Mouse (Mus musculus) forebrain, embryonic 13.5 days (tissue): Measurements from ENCODE around the gene Asprv1. TPM values are rescaled to one million over a fixed set of nuclear protein-coding genes. Genes with fewer than 3 reads are reported as not detected.

Experiments
- ATAC-seq: fragments of 200-750 bp; cut with Nextera tagmentation; 2 replicates; pipeline ENCODE4 v1.8.0; 2017
- H3K27ac ChIP-seq: fragments of 300-500 bp; sonication (generic); 2 replicates; pipeline ENCODE4 v1.5.1; 2015; ENCODE audit warnings: inconsistent platforms, mild to moderate bottlenecking, moderate library complexity
- H3K27me3 ChIP-seq: fragments of 300-500 bp; sonication (generic); 2 replicates; pipeline ENCODE4 v1.6.1; 2015; ENCODE audit warnings: mild to moderate bottlenecking, inconsistent platforms
- H3K36me3 ChIP-seq: fragments of 300-500 bp; sonication (generic); 2 replicates; pipeline ENCODE4 v1.6.1; 2015; ENCODE audit warnings: mild to moderate bottlenecking, inconsistent platforms; ENCODE audit not compliant: poor library complexity, severe bottlenecking
- H3K4me1 ChIP-seq: fragments of 300-500 bp; sonication (generic); 2 replicates; pipeline ENCODE4 v1.6.1; 2015; ENCODE audit warnings: inconsistent platforms
- H3K4me2 ChIP-seq: fragments of 300-500 bp; sonication (generic); 2 replicates; pipeline ENCODE4 v1.6.1; 2015; ENCODE audit warnings: inconsistent platforms, mild to moderate bottlenecking, moderate library complexity
- H3K4me3 ChIP-seq: fragments of 300-500 bp; sonication (generic); 2 replicates; pipeline ENCODE4 v1.5.1; 2015; ENCODE audit warnings: mild to moderate bottlenecking, inconsistent platforms
- H3K9ac ChIP-seq: fragments of 300-500 bp; sonication (generic); 2 replicates; pipeline ENCODE4 v1.6.1; 2015; ENCODE audit warnings: mild to moderate bottlenecking, inconsistent platforms
- H3K9me3 ChIP-seq: fragments of 300-500 bp; sonication (generic); replicated peaks from 2 replicates; pipeline ENCODE4 v1.6.1; 2016; ENCODE audit warnings: inconsistent platforms
- WGBS: fragments of 180-500 bp; shearing (Covaris S2); methylation state at CpG from one replicate; pipeline ENCODE4 v1.1.7; 2015; 5-methylcytosine and 5-hydroxymethylcytosine counted together
- polyA plus RNA-seq: library from polyadenylated mRNA; unstranded; fragments of >200 nt; fragmentation: Nextera tagmentation; extraction: Ambion mirVana; gene quantifications from 2 replicates; pipeline ENCODE4 v1.2.1, GENCODE M21; 2015

Asprv1 gene
- polyA plus RNA-seq, 1 experiment from 2014 or later: 0.45 TPM

GRCm38 (mm10) chr6:86624074-86625030, 3.6 kb upstream of the Asprv1 start:
- H3K36me3 ChIP-seq: no peaks in the 10 kb centered on the region
- no peak overlapping the region for H3K9ac ChIP-seq
- no peaks in the 10 kb centered on the region for H3K27me3 ChIP-seq
- no peak overlapping the region for H3K4me3 ChIP-seq
- H3K27ac ChIP-seq: no peak overlapping the region
- H3K4me1 ChIP-seq: peaks cover 9% of the 10 kb centered on the region; the same call in 1 of the 2 replicates
- no peaks in the 10 kb centered on the region for H3K9me3 ChIP-seq
- no peak overlapping the region for H3K4me2 ChIP-seq
- ATAC-seq: no peak
- 60% methylated on average over 18 of the region's 18 CpGs for WGBS

GRCm38 (mm10) chr6:86630141-86630540, 2.2 kb downstream of the Asprv1 start:
- no peak overlapping the region for H3K4me2 ChIP-seq
- no peaks in the 10 kb centered on the region; the same call in 1 of the 2 replicates for H3K4me1 ChIP-seq
- no peak overlapping the region for H3K9ac ChIP-seq
- no peaks in the 10 kb centered on the region for H3K9me3 ChIP-seq
- H3K36me3 ChIP-seq: no peaks in the 10 kb centered on the region
- WGBS: 70% methylated on average over 3 of the region's 3 CpGs
- no peak for ATAC-seq
- no peak overlapping the region for H3K27ac ChIP-seq
- H3K27me3 ChIP-seq: no peaks in the 10 kb centered on the region
- H3K4me3 ChIP-seq: no peak overlapping the region

- WGBS: 70% methylated on average over 2 of the region's 2 CpGs
- Histone ChIP-seq H3K36me3 (no peaks in the 10 kb centered on the region), H3K27me3 (no peaks in the 10 kb centered on the region), H3K4me1 (no peaks in the 10 kb centered on the region), H3K9ac (no peak overlapping the region), H3K9me3 (no peaks in the 10 kb centered on the region), H3K4me3 (no peak overlapping the region), H3K27ac (no peak overlapping the region), H3K4me2 (no peak overlapping the region)
- no peak for ATAC-seq
These were observed 8.5 kb downstream of the Asprv1 start for GRCm38 (mm10) chr6:86636495-86636894.

GRCm38 (mm10) chr6:86637171-86637835, 9.3 kb downstream of the Asprv1 start:
- Histone ChIP-seq H3K9ac (no peak overlapping the region), H3K9me3 (no peaks in the 10 kb centered on the region), H3K4me1 (no peaks in the 10 kb centered on the region), H3K27ac (no peak overlapping the region), H3K36me3 (no peaks in the 10 kb centered on the region), H3K4me3 (no peak overlapping the region), H3K27me3 (no peaks in the 10 kb centered on the region), H3K4me2 (no peak overlapping the region)
- 68% methylated on average over 4 of the region's 4 CpGs for WGBS
- no peak for ATAC-seq

GRCm38 (mm10) chr6:86637860-86638259, 9.9 kb downstream of the Asprv1 start:
- no peaks in the 10 kb centered on the region for H3K36me3 ChIP-seq
- ATAC-seq: no peak
- H3K27ac ChIP-seq: no peak overlapping the region
- no peak overlapping the region for H3K9ac ChIP-seq
- no peaks in the 10 kb centered on the region for H3K27me3 ChIP-seq
- H3K4me3 ChIP-seq: no peak overlapping the region
- no peaks in the 10 kb centered on the region for H3K4me1 ChIP-seq
- no peaks in the 10 kb centered on the region for H3K9me3 ChIP-seq
- 77% methylated on average over 2 of the region's 2 CpGs for WGBS
- H3K4me2 ChIP-seq: no peak overlapping the region

GRCm38 (mm10) chr6:86638434-86638833, 10.5 kb downstream of the Asprv1 start:
- no peak overlapping the region for H3K27ac ChIP-seq
- H3K36me3 ChIP-seq: no peaks in the 10 kb centered on the region
- H3K4me2 ChIP-seq: no peak overlapping the region
- H3K4me3 ChIP-seq: no peak overlapping the region
- no peak for ATAC-seq
- no peak overlapping the region for H3K9ac ChIP-seq
- no peaks in the 10 kb centered on the region for H3K9me3 ChIP-seq
- WGBS: 21% methylated on average over 2 of the region's 2 CpGs
- H3K27me3 ChIP-seq: no peaks in the 10 kb centered on the region
- no peaks in the 10 kb centered on the region for H3K4me1 ChIP-seq

- Histone ChIP-seq H3K9ac (no peak overlapping the region), H3K9me3 (no peaks in the 10 kb centered on the region), H3K27ac (no peak overlapping the region), H3K4me1 (no peaks in the 10 kb centered on the region), H3K4me3 (no peak overlapping the region), H3K36me3 (no peaks in the 10 kb centered on the region), H3K4me2 (no peak overlapping the region), H3K27me3 (no peaks in the 10 kb centered on the region)
- WGBS: 77% methylated on average over 18 of the region's 18 CpGs
- ATAC-seq: no peak
These were observed 11.5 kb downstream of the Asprv1 start for GRCm38 (mm10) chr6:86639180-86640160.

- H3K4me3 ChIP-seq: no peak overlapping the region
- no peaks in the 10 kb centered on the region for H3K4me1 ChIP-seq
- no peaks in the 10 kb centered on the region for H3K36me3 ChIP-seq
- ATAC-seq: no peak
- H3K4me2 ChIP-seq: no peak overlapping the region
- WGBS: 84% methylated on average over 3 of the region's 3 CpGs
- H3K27ac ChIP-seq: no peak overlapping the region
- H3K9me3 ChIP-seq: no peaks in the 10 kb centered on the region
- no peak overlapping the region for H3K9ac ChIP-seq
- no peaks in the 10 kb centered on the region for H3K27me3 ChIP-seq
These were observed 12.2 kb downstream of the Asprv1 start for GRCm38 (mm10) chr6:86640161-86640560.

- no peaks in the 10 kb centered on the region for H3K27me3 ChIP-seq
- no peak overlapping the region for H3K27ac ChIP-seq
- no peaks in the 10 kb centered on the region for H3K9me3 ChIP-seq
- H3K9ac ChIP-seq: no peak overlapping the region
- H3K4me3 ChIP-seq: no peak overlapping the region
- no peak for ATAC-seq
- no peak overlapping the region for H3K4me2 ChIP-seq
- H3K36me3 ChIP-seq: no peaks in the 10 kb centered on the region
- H3K4me1 ChIP-seq: no peaks in the 10 kb centered on the region
- WGBS: 86% methylated on average over 8 of the region's 8 CpGs
These were observed 12.8 kb downstream of the Asprv1 start for GRCm38 (mm10) chr6:86640776-86641175.

GRCm38 (mm10) chr6:86641716-86642115, 13.8 kb downstream of the Asprv1 start:
- Histone ChIP-seq H3K27ac (no peak overlapping the region), H3K4me1 (no peaks in the 10 kb centered on the region), H3K27me3 (no peaks in the 10 kb centered on the region), H3K4me3 (no peak overlapping the region), H3K36me3 (no peaks in the 10 kb centered on the region), H3K4me2 (no peak overlapping the region), H3K9ac (no peak overlapping the region), H3K9me3 (no peaks in the 10 kb centered on the region)
- no peak for ATAC-seq
- 47% methylated on average over 8 of the region's 8 CpGs for WGBS

- Histone ChIP-seq H3K27me3 (no peaks in the 10 kb centered on the region), H3K4me3 (no peak overlapping the region)
- ATAC-seq: no peak
These were observed 16.9 kb downstream of the Asprv1 start for GRCm38 (mm10) chr6:86644775-86645400.

More at GRCm38 (mm10) chr6:86644775-86645400, 16.9 kb downstream of the Asprv1 start:
- Histone ChIP-seq H3K4me2 (no peak overlapping the region), H3K4me1 (no peaks in the 10 kb centered on the region), H3K9ac (no peak overlapping the region), H3K9me3 (no peaks in the 10 kb centered on the region), H3K36me3 (peaks cover 17% of the 10 kb centered on the region), H3K27ac (no peak overlapping the region)
- WGBS: 91% methylated on average over 3 of the region's 3 CpGs
